Mouse (Mus musculus) megakaryocyte, embryonic 14.5 days (primary cell): ENCODE data around the gene Mmab.

Source experiments
- FLI1 ChIP-seq: IDR thresholded peaks from 2 replicates; pipeline ENCODE4 v1.6.1; 2012; ENCODE audit warnings: low read length, inconsistent platforms, mixed read lengths
- GATA1 ChIP-seq: IDR thresholded peaks from 3 replicates; pipeline ENCODE4 v1.6.1; 2012; ENCODE audit warnings: mixed read lengths, low read length, inconsistent platforms, borderline replicate concordance

GRCm38 (mm10) chr5:114490241-114490640 lies 46.4 kb upstream of the Mmab start:
- TF ChIP-seq GATA1 (no peak), FLI1 (no peak)
